Mouse (Mus musculus): ENCODE results near the gene Arhgef25.

- TF ChIP-seq POLR2A (IDR thresholded peaks at IDR 0.05; ENCODE audit: insufficient read depth, low read depth, low read length) (no peak), CTCF (IDR thresholded peaks at IDR 0.05; ENCODE audit: insufficient read depth, low read depth, low read length) (no peak)
Observed at GRCm38 (mm10) chr10:127204589-127204988, 14.7 kb upstream of the Arhgef25 start.

Measured in olfactory bulb, adult 2 months (tissue).